Mouse (Mus musculus): Measurements from ENCODE around the gene Plod2.

DNA sequence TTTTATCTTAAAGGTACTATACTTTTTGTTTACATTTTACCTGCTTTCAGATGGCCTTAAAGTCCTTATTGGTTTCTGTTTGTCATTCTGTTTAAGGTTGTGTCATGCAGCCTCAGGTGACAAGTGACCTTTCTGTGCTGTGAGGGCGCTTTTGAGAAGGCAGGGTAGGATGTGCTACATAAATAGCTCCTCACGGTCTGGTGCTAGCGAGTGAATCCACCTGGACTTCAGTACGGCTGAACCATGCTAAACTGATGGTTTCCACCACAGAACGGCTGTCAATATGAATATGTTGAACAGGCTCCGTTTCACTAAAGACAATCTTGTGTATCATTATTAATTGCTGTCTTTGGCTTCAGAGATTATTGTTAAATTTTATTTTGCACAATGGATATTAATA, 52.5 kb downstream of the Plod2 start:
- no peak for TF ChIP-seq CTCF (IDR thresholded peaks at IDR 0.05)
- TF ChIP-seq EP300 (IDR thresholded peaks at IDR 0.05) = no peak

Measured in lung, postnatal 0 days (tissue).